Mouse (Mus musculus): ENCODE measurements around the gene Chmp3. TPM values are rescaled to one million over a fixed set of nuclear protein-coding genes. Genes with fewer than 3 reads are reported as not detected.

The Chmp3 gene
- 10 to 100 TPM; 77.2 to 82.6 TPM for total RNA-seq (2021)

DNA sequence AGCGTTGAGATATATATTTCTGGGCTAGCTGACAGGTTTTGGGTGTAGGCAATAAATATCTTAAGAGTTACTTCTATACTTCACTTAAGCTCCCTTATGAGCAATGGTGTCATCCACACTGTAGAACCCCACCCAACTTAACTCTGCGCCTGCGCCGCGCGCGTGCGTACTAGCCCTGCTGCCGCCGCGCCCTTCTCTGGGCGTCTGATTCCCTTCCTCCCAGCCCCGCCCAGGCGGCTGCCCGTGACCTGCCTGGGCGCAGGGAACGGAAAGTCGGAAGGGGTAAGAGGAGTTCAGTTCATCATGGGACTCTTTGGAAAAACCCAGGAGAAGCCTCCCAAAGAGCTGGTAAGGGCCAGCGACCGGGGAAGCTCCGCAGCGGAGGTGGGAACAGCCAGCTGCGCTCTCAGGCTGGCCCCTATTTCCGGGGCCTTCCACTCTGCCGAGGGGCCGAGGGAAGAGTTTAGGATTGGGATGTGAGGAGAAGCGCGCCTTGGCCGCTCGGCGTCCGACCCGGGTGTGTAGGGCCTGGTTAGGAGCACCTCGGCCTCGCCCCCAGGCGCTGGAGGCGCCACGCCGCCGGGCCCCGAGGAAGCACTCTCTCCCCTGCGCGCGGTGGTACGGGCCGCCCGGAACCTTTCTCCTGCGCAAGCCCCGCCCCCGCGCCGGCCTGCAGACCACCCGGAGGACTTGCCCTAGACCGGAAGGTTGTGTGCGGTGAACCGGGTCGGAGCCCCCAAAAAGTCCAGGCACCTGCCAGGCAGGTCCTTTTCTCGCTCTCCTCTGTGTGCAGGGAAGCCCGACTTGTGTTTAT, at the start of gene Chmp3:
Chmp3 (plus strand) TSS at position 112 of the 814 bp plus-strand sequence.
- peak; percentile 92 to 96 for DNase-seq (ENCODE audit: extremely low spot score in 1 of 2, low spot score in 2 of 2)
- intact Hi-C loops (cut with DNase I) = no loop called here

DNA sequence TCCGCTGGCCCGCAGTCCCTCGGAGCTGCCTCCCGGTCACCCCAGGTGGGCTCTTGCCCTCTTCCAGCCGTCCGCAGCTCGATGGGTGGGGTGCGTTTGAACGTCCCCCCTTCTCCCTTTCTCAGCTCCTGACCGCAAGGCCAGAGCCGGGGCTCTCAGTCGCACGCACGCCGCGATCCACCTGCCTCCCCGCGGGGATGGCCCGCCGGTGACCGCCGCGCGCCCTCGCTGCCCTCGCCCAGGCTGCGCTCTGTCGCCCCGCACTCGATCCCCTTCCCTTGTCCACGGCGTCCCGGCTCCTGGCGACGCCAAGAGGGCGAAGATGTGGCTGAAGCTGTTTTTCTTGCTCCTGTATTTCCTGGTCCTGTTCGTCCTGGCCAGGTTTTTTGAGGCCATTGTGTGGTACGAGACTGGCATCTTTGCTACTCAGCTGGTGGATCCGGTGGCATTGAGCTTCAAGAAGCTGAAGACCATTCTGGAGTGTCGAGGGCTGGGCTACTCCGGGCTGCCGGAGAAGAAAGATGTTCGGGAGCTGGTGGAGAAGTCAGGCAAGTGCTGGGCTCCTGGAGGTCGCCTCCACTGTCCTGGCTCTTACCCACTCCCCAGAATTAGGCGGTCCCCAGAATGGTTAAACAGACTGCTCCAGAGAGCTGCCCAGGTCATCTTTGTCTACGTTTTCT, 49.1 kb upstream of the Chmp3 start:
- DNase-seq (ENCODE audit: extremely low spot score in 1 of 2, low spot score in 2 of 2) = peak; percentile 21 to 68
- intact Hi-C loops (cut with DNase I) = loop anchor here (1.0 to 5.0 kb wide), 2 partner anchors 54 to 308 kb away; partner anchors contain the start of gene Rmnd5a

DNA sequence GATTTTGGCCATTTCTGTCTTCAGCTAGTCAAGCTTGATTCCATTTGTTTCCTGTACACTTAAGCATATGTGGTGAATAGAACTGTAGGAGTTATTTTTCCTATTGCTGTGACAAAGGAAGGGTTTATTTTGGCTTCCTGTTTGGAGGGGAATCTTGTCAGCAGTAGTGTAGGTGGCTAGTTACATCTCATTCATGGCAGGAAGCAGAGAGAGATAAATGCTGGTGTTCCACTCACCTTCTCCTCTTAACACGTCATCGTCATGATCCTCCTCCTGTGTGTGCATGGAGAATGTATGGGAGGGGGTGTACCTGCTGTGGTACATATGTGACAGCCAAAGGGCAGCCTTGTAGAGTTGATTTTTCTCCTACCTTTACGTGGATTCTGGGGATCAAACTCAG, 43.0 kb upstream of the Chmp3 start:
- intact Hi-C loops (cut with DNase I) = no loop called here
- DNase-seq (ENCODE audit: extremely low spot score in 1 of 2, low spot score in 2 of 2) = no peak

DNA sequence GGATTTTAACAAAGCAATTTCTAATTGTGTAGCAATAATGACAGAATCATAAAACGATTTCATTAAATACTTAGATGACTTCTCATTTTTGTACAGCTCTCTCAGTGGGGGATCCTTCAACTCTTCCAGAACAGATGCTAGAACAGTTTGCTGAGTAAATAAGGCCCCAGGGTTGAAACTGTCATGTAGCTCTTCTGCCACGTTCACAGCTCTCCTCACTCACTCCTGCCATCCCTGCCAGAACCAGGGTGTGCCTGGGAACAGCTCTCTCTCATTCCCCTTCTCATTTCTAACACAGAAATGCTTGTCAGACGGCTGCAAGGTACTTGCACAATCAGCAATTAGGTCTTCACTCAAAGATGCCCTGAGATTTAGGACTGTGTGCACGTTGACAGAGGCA, 40.6 kb upstream of the Chmp3 start:
- intact Hi-C loops (cut with DNase I) = no loop called here
- DNase-seq (ENCODE audit: extremely low spot score in 1 of 2, low spot score in 2 of 2) = no peak

DNA sequence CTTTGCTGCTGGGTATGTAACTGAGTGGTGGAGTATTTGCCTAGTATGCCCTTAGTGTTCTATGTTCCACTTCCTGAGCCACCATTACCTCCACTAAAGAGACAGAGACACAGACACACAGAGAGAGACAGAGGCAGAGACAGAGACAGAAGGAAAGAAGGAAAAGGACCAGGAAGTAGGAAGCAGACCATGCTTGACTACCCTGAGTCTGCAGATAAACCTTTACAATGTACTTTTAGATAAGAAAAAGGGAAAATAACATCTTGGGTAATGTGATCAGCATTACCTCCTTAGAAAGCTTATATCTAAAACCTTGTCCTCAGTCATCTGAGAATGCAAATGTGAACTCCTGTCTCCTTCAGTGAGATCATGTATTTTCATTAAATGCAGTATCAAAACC, 39.9 kb upstream of the Chmp3 start:
- DNase-seq (ENCODE audit: extremely low spot score in 1 of 2, low spot score in 2 of 2) = no peak
- intact Hi-C loops (cut with DNase I) = no loop called here

DNA sequence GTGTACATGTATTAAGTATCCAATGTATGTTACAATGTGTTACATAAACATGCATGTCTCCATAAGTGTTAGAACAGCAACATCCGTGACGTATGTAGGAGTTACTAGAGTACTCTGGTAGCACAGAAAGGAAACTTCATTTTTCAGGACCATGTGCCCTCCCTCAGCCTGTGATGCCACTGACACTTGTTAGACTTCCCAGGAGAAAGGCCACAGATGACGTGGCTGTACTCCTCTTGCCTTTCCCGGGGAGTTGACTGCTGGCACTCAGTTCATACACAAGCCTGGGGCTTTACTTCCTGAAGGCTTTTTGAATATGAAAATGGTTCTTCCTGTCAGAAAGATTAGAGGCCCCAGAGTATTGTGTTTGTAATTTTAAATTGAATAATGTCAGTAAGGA, 39.5 kb upstream of the Chmp3 start:
- intact Hi-C loops (cut with DNase I) = no loop called here
- no peak for DNase-seq (ENCODE audit: extremely low spot score in 1 of 2, low spot score in 2 of 2)

DNA sequence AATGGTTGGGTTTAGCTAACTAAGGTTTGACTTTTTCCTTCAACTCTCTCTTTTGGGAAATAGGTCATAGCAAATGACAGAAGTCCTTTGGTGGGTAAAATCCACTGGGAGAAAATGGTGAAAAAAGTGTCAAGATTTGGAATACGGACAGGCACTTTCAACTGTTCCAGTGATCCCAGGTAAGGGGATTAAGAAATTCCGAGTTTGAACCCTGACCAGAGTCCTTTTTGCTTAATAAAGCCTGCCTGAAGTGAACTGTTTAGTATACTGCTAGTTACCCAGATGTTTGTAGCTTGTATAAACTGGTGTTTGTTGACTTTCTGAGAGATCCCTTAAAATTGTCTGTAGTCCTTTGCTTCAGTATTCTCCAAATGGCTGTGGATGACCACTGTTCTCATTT, 37.9 kb upstream of the Chmp3 start:
- DNase-seq (ENCODE audit: extremely low spot score in 1 of 2, low spot score in 2 of 2) = no peak
- intact Hi-C loops (cut with DNase I) = no loop called here

DNA sequence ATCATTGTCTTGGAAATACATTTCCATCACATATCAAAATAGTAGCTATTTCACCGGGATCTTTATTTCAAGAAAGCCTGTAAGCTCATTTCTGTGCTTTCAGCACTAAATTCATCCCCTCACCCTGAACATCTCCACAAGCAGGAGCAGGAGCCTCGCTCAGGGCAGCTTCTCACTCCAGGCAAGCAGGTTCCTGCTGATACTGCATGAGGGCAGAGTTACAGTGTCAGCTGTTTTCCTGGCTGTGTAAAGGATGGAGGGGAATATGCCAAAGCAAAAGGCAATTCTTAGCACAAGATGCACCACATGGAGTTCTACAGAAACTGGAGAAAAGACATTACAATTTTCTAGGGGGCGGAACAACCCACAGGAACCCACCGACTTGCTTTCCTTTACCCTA, 24.1 kb upstream of the Chmp3 start:
- DNase-seq (ENCODE audit: extremely low spot score in 1 of 2, low spot score in 2 of 2) = no peak
- intact Hi-C loops (cut with DNase I) = no loop called here

DNA sequence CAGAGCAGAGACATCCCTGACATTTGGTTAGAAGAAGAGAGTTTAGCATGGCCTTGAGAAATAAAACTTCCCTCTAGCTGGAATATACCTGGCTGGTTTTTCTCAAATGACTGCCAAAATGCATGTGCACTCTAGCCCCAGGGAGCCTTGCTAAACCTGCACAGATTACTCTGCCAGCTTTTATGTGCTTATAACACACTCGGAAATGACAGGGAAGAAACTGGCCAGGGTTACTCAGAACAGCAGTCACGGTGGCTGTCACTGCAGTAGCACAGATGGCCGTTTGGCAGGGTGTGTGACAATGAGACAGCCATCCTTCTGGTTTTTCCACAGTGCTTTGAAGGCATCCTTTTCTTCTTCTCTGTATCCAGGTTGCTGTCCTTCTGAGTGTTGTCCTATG, 18.0 kb upstream of the Chmp3 start:
- intact Hi-C loops (cut with DNase I) = no loop called here
- DNase-seq (ENCODE audit: extremely low spot score in 1 of 2, low spot score in 2 of 2) = no peak

DNA sequence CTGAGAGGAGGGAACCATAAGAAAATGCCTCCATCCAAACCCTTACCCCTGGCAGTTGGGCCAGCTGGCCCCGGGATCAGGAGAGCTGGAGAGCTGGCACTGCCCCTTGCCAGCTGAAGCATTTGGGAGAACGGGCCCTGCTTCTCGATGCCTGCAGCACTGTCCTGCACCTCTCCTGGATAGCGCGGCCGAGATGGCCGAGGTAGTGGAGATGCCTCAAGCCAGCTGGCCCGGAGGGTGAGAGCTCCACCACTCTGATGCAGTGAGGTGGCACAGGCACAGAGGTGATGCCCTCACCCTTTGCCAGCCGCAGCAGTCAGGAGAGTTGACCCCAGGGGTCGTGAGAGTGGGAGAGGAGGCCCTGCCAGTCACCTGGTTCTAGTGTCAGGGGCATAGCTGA, 16.5 kb upstream of the Chmp3 start:
- DNase-seq (ENCODE audit: extremely low spot score in 1 of 2, low spot score in 2 of 2) = peak in 1 of 2 experiments; percentile 27
- intact Hi-C loops (cut with DNase I) = no loop called here

DNA sequence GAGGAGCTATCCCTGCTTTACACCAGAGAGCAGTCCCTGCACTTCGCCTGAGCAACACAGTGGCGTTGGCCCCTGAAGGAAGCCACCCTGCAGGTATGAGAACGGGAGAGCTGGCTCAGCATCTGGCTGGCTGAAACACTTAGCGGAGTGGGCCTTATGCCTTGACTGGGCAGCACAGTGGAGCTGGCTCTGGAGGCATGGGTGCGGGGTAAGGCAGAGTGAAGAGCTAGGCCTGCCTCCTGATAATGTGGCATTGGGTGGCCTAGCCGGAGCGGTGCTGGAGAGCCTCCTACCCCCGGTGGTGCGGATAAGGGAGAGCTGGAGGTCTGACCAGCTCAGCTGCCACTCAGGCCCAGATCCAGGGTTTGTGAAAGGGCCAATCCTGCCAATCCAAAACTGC, 15.8 kb upstream of the Chmp3 start:
- intact Hi-C loops (cut with DNase I) = no loop called here
- no peak for DNase-seq (ENCODE audit: extremely low spot score in 1 of 2, low spot score in 2 of 2)

DNA sequence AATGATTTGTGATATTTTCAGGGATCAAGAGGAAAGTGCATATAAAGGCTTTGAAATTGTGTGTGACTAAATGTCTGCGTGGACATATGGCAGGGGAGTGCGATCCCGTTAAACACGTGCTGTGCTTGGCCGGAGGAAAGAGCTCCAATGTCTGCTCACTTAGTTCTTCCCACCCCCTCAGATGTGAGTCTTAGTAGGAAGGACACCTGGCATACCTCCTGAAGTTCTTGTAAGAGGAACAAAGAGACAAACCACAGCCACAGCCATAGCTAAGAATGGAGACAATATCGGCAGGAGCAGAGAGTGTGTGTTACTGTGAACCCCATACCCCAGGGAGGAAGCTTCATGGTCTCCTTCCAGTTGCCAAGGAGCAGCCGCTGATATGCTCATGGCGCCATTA, 13.4 kb upstream of the Chmp3 start:
- no peak for DNase-seq (ENCODE audit: extremely low spot score in 1 of 2, low spot score in 2 of 2)
- intact Hi-C loops (cut with DNase I) = no loop called here

DNA sequence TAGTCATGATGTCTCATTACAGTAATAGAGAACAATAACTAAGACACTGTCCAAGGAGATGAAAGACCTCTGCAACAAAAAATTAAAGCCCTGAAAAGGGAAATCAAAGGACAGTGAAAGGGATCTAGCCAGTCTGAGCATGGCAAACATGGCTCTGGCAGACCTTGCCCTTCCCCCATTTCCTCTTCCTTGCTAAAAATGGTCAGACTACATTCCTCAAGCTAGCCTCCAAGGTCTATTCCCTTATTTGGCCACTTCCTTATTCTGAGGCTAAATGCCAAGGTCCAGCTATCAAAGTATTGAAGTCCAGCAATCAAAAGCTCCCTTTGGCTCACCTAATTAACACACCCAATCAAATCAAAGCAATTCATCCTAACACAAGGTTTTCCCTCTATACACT, 6.3 kb upstream of the Chmp3 start:
- intact Hi-C loops (cut with DNase I) = no loop called here
- no peak for DNase-seq (ENCODE audit: extremely low spot score in 1 of 2, low spot score in 2 of 2)

DNA sequence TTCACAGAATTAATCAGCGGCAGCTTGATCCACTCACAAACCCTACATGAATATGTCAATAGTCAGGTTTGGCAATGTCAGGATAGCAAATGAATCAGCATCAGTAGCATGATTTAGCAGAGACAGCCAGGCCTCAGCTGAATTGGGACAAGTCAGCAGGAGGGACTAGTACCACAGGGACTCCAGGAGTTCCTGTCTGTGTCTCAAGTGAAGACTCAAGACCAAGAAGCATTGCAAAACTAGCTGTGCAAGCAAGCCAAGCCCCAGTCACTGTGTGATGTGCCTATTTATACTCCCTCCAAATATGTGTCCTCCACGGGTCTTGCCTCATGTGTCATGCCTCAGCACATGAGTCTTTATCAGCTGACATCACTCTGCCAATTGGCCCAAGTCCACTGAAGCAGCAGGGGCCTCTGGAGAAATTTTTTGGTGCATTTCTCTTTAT, 11.9 kb downstream of the Chmp3 start:
- intact Hi-C loops (cut with DNase I) = no loop called here
- no peak for DNase-seq (ENCODE audit: extremely low spot score in 1 of 2, low spot score in 2 of 2)

DNA sequence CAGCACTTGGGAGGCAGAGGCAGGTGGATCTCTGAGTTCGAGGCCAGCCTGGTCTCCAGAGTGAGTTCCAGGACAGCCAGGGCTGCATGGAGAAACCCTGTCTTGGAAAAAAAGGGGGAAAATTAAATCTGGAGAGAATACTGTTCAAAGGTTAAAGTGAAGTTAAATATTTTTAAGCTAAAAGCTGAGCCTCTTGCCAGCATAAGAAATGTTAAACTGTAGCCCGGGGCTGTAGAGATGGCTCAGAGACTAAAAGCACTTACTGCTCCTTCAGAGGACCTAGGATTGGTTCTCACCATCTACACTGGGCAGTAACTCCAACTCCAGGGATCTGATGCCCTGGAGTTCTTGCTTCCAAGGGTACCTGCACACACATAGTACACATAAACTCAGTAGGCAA, 13.2 kb downstream of the Chmp3 start:
- intact Hi-C loops (cut with DNase I) = no loop called here
- DNase-seq (ENCODE audit: extremely low spot score in 1 of 2, low spot score in 2 of 2) = no peak

DNA sequence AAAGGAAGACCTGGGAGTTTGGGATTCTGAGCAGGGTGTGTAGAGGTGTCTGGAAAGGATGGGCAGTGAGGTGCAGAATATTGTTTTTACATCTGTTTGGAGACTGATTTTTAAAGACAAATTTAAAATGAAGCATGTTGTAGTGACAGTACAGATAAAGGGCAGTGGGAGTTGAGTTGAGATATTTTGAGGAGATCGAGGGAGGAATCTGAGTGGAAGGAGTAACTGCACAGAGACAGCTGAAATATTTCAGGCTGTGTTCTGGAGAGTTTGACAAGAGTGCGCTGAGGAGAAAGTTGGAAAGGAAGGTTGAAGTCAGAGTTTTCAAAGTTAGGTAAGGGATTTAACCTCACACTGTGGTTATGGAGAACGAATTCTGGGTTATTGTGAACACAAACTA, 25.0 kb downstream of the Chmp3 start:
- DNase-seq (ENCODE audit: extremely low spot score in 1 of 2, low spot score in 2 of 2) = no peak
- intact Hi-C loops (cut with DNase I) = no loop called here

DNA sequence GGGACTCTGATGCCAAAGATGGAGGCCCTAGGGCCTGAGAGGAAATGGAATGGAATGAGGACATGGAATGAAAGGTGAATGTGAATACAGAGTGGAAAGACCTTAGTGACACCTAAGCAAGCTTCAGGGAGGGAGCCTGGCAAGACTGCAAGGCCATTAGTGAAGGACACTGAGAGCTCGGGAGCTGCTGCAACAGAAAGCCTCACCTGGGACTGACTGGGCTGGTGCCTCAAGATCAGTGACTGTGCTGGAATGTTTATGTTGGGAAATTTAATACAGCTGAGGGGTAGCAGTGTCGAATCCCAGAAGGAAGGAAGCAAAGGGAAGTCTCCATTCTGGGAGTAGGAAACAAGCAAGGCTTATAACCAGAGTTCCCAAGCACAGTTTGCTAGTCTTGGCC, 25.4 kb downstream of the Chmp3 start:
- DNase-seq (ENCODE audit: extremely low spot score in 1 of 2, low spot score in 2 of 2) = no peak
- intact Hi-C loops (cut with DNase I) = no loop called here

DNA sequence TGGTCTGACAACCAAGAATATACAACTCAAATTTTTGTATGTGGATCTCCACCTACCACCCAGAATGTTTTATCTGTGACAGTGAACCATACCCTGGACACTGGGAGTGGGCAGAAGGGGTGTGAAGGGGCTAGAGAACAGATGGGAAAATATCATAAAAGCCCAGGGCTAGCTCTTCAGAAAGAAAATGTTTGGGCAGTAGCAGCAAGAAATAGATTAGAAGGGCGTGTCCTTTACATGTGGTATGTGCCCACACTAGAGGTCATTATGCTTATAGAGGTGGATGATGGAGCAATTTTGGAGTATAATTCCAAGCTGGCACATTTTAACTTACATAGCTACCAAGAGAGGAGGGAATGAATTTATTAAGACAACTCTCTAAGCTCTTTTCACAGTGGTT, 31.8 kb downstream of the Chmp3 start:
- DNase-seq (ENCODE audit: extremely low spot score in 1 of 2, low spot score in 2 of 2) = no peak
- intact Hi-C loops (cut with DNase I) = no loop called here

DNA sequence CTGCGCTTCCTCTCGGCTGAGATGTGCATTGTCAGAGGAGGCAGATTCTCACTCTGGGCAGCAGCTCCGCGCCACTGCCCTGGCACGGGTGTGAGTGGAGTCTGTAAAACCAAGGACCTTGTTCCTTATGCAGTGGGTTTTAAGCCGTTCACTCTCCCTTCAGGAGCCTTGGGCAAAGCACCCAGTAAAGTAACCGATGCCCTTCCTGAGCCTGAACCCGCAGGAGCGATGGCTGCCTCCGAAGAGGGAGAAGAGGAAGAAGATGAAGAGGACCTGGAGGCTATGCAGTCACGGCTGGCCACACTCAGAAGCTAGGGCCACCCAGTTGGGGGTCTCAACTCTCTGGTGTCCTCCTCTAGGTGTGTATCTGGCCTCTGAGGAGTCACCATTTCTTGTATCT, 35.9 kb downstream of the Chmp3 start:
- DNase-seq (ENCODE audit: extremely low spot score in 1 of 2, low spot score in 2 of 2) = no peak
- intact Hi-C loops (cut with DNase I) = no loop called here

DNA sequence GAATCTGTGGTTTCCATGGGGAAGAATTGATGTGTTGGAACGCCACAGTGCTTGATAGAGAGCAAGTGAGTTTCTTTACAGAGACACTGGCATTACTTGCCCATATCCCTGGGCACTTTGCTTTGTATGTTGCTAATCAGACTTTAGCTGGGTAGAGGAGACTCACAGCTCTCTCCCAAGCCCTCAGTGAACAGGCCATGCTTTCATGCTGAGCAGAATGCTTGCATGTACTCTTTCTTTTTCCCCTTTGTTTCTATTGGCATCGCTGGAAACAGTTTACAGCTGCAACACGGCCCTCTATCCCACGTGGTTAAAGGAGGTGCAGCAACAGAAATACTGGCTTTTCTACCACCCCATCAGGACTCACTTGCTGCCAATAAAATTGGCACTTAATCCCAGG, 39.6 kb downstream of the Chmp3 start:
- no peak for DNase-seq (ENCODE audit: extremely low spot score in 1 of 2, low spot score in 2 of 2)
- intact Hi-C loops (cut with DNase I) = no loop called here

Data from left cerebral cortex, postnatal 10 days (tissue).